Mouse (Mus musculus): ENCODE data around the gene Pigq.

DNA sequence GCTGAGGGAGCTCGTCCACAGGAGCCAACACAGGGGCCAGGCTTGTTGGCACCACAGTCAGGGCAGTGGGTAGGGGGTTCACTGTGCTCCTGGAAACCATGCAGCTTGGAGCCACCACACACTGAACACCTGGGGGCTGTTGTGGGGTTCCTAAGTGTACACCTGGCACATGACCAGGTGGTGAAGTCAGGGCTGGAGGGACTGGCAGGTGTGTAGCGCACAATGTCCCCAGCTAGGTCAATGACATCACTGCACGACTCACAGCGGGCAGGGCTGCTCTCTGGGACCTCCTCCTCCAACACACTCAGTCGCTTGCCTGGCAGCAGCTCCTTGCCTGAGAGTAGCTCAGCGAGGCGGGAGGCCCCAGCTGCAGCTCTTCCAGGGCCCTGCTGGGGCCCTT, 19.5 kb upstream of the Pigq start:
- TF ChIP-seq CTCF (IDR thresholded peaks at IDR 0.05; ENCODE audit: low read depth, low read length) = no peak
- no peak for TF ChIP-seq TAL1 (conservative IDR thresholded peaks at IDR 0.05; ENCODE audit: low read depth, low read length)
- TF ChIP-seq GATA1 (IDR thresholded peaks at IDR 0.05; ENCODE audit: borderline replicate concordance, low read length) = no peak
- TF ChIP-seq POLR2AphosphoS5 (IDR thresholded peaks at IDR 0.05; ENCODE audit: insufficient replicate concordance, low read depth, low read length) = no peak
